Mouse (Mus musculus): Measurements from ENCODE around the gene Mien1.
A peak's percentile ranks its signal among the peaks of the same experiment; 100 is the strongest.

Gene Mien1

DNA sequence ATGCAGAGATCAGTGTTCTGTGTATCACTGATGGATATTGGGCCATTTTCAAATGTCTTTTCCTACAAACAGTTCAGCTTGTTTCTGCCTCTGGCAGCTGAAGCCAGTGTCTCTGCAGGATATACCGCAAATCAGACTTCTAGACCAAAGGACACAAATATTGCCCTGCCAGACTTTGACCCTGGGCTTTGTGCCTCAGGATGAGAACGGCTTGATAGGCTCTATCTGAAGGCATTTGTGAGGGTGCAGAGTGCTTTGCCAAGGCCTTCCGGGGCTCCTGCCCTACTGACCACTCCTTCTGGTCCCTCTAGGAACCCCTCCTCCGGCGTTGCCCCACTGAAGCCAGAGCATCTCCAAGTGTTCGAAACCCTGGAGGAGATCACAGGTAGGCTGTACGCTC is 12.2 kb downstream of the Mien1 start:
- no peak for DNase-seq (ENCODE audit: low spot score)

DNA sequence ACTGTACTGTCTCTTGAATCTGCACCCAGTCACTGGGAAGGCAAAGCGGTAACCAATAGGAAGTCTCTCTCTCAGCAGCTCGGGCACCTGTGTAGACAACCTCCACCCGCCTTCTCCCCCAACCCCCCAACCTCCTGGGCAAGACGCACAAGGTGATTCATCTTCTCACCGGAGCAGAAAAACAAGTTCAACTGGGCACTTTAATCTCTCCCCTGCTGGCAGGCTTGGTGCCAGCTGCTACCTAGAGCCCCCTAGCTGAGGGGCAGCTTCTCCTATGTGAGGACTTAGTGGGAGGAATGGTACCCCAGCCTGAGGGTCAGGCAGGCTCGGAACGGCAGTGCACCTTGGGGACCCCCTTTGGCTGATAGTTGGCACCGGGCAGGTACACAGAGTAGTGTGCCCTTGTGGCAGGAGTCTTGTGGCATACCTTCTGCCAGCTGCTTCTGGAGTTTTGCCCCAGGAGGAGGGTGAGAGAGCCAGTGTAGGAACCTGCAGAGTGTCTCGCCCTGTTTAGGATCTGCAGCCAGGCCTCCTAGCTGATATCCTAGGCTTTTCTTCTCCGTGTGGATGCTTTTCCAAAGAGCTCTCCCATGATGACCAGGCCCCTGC is 19.7 kb downstream of the Mien1 start:
- DNase-seq (ENCODE audit: low spot score), result peak; percentile 55

DNA sequence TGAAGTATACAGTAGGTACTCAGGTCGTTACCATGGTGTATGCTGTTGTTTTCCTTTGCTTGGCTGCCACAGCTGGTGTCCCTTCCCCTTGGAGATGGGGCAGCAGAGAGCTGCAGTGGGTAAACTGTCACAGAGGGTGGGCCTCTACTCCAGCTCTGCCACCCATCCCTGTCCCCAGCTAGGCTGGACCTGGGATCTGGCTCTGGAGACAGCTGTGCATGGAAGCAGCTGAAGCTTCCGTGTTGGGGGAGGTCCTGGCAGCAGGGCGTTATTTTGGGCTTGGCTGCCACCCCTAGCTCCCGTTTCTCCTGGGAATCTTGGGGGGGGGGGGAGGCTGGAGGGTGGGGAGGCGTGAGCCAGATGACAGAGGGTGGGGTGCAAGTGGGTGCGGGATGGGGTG is 20.5 kb downstream of the Mien1 start:
- DNase-seq (ENCODE audit: low spot score), result no peak

DNA sequence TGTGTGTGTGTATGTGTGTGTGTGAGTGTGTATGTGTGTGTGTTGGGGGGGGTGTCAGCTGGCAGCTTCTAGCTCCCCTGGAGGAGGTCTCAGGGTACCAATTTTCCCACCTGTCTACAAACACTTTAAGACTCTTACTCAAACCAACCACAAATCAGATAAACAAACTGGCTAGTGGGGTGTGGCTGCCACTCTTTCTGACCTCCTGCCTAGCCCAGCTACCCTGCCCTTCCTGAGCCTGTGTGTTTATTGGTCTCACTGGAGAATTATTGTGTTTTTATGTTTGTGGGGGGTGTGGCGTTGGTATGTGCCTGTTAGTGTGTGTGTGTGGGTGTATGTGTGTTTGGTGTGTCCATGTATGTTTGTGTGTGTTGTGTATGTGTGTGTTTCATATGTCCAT is 21.7 kb downstream of the Mien1 start:
- DNase-seq (ENCODE audit: low spot score), result no peak

DNA sequence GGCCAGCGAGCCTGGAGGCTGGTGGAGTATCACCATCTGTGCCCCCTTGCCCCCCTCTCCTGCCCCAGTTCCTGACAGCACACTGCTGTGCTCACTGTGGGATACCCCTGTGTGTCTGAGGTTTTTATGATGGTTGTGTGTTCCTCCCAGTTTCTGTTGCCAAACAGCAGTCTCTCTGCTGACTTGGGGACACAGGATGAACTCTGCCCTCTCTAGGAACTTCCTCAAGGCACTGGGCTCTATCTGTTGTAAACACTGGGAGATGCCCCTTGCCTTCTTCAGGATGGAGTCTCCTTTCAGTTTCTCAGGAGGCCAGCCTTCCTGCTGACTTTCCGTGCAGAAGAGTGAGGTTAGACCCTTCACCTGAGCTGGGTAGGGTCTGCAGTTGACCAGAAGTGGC is 24.6 kb downstream of the Mien1 start:
- DNase-seq (ENCODE audit: low spot score), result no peak

DNA sequence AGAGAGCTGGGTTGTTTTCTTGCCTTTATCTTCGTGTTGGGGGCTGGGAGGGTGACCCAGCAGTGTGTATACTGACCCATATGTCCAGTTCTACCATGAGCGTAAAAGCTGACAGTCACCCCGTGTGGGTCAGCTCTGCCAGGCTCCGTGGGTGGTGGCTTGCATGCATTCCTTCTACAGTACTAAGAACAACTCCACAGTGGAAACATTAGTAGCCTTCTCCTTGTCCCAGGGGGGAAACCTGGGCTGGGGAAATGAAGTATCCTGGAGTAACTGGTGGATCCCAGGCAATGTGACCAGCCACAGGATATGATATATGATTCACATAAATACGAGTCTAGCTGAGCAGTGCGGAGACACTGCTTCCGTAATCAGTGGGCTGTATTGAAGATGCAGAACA is 25.1 kb downstream of the Mien1 start:
- no peak for DNase-seq (ENCODE audit: low spot score)

DNA sequence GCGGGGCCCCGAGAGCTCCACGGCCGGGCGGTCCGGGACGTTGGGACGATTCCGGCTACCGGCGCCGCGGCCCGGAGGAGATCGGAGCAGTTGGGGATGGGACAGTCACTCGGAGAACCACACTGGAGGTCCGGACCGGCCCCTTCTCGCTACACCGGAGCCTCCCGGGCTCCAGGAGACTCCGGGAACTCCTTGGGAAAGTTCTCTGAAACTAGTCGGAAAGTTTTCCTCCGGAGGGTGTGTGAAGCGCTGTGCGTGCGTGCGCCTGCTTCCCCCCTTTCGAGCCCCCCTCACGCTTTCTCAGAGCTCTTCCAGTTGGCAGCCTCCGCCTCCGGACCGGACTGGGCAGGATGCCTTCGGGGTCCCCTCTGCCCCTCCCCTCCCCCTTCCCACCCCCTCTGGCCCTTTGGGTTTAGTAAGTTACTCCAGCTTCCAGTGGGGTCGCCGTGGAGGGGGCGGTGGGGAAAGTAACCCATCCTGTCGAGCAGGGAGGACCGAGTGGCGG is 25.9 kb downstream of the Mien1 start:
- peak; percentile 46 for DNase-seq (ENCODE audit: low spot score)

DNA sequence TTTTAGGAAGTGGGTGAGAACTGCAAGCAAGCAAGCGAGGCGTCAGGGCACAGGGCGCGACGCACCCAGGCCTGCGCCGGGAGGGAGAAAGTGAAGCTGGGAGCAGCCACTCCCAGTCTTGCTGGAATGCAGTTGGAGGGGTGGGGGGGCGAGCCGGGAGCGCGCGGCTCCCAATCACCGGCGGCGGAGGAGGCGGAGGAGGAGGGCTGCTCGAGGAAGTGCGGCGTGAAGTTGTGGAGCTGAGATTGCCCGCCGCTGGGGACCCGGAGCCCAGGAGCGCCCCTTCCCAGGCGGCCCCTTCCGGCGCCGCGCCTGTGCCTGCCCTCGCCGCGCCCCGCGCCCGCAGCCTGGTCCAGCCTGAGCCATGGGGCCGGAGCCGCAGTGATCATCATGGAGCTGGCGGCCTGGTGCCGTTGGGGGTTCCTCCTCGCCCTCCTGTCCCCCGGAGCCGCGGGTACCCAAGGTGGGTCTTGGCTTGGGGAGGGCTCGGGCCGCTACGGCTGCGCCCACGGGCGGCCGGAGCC is 26.5 kb downstream of the Mien1 start, which contains the start of gene Erbb2:
Gene Erbb2, plus strand, starts transcription at position 198 of the 524 bp plus-strand sequence.
- DNase-seq (ENCODE audit: low spot score), result peak; percentile 65

DNA sequence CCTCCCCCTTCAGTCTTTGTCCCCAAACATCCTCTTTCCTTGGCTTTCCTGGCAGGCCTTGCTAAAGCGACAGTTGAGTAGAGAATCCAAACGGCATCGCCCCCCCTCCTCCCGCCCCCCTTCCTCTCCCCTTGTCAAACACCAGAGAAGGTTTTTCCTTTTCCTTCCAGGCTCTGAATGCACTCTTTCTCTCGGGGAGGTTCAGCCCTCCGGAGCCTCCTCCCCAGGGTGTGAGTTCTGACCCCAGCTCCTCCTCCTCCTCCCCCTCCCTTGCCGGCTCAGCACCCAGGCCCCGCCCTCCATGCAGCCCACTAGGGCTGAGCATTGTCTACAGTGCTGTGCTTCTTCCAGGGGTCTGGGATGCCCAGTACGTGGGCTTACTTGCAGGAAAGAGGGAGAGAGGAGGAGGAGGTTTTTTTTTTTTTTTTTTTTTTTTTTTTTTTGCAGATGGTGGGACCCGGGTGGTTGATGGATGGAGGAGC is 29.4 kb downstream of the Mien1 start:
- no peak for DNase-seq (ENCODE audit: low spot score)

DNA sequence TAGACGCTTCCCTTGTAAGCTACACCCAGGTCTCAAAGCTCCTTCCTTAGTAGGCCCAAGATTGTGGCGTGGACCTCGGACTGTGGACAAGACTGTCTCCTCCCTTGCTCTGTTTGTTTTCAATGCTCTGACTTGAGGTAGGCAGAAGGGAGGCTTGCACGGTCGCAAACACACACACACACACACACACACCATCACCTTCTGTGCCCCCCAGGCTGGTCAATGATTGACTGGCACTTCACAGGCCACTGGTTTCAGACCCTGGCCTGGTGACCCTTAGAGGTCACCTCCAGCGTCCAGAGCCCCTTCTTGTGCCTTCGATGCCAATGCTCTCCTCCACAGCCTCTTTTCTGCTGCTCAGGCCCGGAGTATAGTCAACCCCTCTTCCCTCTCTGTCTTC is 29.9 kb downstream of the Mien1 start:
- no peak for DNase-seq (ENCODE audit: low spot score)

DNA sequence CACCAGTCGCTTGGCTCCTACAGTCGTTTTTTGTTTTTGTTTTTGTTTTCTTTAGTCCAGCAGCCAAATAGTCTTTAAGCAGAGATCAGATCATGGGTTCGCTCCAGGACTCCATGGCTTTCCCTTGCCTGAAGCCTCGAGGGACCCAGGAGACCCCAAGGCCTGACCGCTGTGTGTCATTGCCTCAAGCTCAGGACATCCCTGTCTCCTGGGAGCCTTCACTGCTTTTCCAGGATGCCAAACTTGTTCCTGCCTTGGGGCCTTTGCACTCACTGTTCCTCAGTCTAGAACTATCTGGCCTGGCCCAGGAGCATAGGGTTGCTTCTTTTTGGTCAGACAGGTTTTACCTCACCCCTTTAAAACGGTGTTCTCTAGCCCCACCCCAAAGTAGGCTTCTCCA is 32.2 kb downstream of the Mien1 start:
- DNase-seq (ENCODE audit: low spot score), result no peak

DNA sequence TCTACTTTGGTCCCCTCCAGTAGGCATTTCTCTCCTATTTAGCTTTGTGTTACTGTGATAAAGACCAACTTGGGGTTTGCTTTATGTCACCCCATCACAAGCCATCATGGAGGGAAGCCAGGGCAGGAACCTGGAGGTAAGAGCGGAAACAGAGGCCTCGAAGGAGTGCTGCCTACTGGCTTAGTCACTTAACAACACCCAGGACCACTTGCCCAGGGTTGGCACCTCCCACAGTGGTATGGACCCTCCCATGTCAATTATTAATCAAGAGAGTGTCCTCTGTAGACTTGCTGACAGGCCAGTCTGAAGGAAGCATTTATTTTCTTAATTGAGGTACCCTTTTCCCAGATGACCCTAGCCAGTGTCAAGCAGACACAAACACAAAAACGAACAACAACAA is 38.0 kb downstream of the Mien1 start:
- DNase-seq (ENCODE audit: low spot score), result no peak

DNA sequence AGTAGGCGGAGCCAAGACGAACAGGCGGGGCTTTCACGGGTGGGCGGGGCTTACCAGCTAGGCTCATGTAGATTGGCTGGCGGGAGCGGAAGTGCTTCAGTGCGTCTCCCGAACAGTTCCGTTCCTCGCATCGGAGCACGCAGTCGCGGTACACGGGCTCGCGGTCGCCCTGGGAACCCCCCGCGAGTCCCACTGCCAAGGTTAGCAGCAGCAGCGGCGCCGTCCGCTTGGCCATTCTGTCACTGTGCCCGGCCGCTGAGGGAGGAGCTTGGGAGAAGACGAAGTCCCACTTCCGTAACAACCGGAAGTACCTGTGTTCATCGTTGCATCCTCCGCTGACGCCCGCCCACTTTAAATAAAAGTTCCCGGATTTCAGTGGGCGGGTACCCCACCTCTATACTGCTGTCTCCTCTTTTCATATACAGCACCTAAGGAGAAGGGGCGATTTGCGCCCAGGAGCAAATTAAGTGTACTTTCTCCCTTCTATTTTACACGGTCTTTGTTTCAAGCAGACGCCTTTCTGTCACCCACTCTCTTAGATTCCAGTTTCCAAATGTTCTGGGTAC is 38.5 kb downstream of the Mien1 start, which contains the start of gene Pgap3:
Gene Pgap3, minus strand, starts transcription at position 330 of the 566 bp plus-strand sequence.
- peak; percentile 72 for DNase-seq (ENCODE audit: low spot score)

DNA sequence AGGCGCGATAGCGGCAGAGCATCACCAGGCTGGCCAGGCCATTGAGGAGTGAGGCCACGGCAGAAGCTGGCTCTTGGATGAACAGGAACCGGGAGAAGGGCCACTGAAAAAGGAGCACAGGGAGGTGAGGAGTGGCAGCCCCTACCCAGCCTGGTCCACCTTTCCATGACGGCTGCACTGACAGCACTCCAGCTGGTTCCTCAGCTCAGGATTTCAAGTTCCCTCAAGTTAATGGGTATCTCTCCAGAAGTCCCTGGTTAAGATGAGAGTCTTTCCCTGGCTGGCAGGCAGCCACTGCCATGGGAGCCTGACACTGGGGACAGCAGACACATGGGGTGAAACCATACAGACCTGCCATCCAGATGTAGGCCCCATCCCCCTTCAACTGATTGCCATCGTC is 40.8 kb downstream of the Mien1 start:
- no peak for DNase-seq (ENCODE audit: low spot score)

DNA sequence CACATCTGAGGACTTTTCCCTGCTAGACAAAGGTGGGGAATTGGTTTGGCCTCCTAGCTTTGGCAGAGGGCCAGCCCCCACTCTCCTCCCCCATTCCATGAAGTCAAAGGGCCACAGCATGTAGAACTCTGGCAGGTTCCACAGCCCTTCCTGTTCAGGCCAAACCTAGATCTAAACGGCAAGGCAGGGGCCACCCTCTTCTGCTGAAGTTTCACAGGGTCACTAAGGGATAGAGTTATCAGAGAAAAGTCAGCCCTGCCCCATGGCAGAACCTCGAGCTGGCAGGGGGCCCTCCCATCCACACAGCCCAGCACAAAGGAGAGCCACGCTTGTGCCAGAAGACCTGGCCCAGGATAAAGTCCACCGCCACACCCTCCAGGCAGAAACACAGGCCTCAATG is 43.8 kb downstream of the Mien1 start:
- no peak for DNase-seq (ENCODE audit: low spot score)

DNA sequence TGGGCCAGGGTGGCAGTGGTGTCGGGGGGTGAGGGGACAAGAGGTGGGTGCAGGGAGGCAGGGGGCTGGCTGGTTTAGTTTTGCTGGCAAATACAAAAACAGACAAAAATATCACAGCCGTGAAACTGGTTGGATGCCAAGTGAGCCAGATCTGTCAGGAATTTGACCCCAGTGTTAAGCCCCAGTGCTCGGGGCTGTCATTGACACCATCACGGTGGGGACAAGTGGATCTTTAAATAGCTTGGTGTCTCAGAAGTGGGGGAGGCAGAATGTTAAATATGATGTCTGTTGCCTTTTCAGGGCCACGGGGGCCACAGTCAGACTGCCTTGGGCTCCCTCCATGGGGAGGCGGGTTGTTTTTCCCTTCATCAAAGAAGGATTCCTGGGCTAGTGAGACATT is 44.5 kb downstream of the Mien1 start:
- no peak for DNase-seq (ENCODE audit: low spot score)

DNA sequence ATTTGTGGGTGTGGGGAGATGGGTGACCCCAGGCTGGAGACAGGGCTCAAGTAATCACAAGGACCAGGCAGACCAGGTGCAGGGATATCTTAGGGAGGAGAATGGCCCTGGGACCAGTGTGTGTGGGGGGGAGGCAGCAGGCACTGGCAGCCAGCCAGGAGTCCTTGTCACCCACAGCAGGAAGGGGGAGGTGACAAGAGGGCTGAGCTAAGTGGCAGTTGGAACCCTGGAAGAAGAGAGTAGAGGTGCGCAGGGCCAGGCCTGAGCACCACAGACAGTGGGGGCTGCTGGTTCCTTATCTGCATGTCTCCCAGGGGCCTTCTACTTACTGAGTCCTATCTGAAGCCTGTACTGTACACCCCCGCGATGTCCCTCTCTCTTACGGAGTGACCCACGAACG is 45.5 kb downstream of the Mien1 start:
- no peak for DNase-seq (ENCODE audit: low spot score)

DNA sequence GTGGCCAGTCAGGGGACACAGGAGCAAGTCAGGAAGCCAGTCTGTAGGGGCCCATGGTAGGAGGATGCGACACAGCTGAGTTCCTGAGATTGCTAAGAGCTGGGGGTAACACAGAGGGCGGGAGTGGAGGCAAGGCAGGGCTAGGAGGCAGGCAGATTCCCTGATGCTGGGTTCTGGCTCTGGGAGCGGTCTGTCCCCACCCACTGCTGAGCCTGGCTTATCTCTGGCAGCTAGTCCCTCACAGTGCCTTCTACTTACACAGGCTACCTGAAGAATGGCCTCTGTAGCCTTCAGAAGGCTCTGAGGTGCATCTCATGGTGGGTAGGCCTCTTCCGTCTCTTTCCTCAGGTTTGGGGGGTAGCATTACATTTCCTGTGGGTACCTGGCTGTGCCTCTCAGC is 46.1 kb downstream of the Mien1 start:
- DNase-seq (ENCODE audit: low spot score), result no peak

DNA sequence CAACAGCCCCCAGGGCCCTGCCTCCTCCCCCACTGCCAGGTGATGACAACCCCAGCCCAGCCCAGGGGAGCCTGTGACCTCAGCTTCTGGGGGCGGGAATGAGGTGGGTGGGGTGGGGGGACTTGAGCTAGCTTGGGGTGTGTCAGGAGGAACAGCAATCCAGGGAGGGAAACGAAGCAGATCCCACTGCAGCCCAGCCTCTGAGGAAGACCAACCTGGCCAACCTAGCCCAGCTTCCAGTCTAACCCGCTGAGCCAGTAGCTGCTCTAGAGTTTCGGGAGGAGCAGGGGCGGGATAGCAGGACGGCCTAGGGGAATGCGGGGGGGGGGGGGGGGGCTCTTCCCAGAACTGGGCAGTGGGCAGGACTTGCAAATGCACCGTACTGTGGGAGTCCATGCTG is 46.8 kb downstream of the Mien1 start:
- DNase-seq (ENCODE audit: low spot score), result no peak

DNA sequence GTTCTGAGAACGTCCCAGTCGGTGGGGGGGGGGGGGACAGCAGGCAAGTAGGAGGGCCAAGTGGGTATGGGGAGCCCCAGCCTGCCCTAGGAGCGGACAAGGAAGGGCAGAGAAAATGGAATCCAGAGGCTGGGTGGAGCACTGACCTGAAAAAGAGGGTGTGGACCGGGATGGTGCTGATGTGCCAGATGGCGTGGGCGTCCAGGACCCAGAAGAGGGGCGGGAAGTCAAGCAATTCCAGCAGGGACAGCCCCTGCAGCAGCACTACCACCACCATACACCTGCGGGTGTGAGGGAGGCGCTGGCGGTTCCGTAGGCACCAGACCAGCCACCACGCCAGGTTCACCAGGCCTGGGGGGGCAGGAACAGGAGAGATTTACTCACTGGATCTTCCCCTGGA is 48.6 kb downstream of the Mien1 start:
- DNase-seq (ENCODE audit: low spot score), result no peak

DNA sequence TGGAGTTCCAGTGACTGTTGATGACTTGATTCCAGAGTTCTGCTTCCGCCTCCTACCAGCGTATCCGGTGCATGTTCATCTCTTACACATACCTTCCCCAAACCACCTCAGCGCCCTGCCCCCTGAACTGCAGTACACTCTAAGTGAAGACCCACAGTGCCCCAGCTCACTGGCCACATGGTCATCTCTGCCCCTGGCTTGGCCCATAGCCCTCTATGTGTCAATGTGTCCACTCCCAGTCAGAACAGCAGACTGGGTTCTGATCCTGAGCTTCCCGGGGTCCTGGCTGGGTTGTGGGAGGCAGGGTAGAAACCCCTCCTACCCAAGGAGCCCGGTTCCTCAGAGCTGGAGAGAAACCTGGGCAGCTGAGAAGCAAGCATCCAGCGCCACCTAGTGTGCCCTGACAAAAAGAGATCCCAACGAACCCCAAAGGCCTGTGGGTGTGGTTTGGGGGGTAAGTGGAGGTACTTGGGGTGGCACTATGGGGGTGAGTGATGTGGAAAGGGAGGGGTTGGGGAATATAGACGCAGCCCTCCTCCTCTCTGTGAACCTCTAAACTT is 49.5 kb downstream of the Mien1 start:
- peak; percentile 31 for DNase-seq (ENCODE audit: low spot score)

DNA sequence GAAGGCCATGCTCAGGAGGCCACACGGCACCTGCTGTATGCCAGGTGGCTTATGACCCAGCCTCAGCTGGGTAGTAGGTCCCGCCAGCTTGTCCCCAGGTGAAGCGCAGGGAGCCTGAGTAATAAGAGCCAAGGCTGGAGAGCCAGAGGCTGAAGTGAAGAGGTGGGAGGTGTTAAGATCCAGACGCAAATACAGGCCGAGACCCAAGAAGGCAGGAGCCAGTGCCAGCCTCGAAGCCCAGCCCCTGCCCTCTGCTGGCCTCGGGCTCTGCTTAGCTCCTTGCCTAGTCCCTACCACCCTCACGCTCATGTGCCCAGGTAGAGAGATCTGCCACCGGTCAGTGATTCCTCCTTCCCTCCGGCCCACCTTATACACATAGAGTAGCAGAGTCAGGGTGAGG is 50.5 kb downstream of the Mien1 start:
- DNase-seq (ENCODE audit: low spot score), result no peak
